Mouse (Mus musculus) neural tube, embryonic 11.5 days (tissue): ENCODE data around the gene Stambp. TPM values are rescaled to one million over a fixed set of nuclear protein-coding genes. Genes with fewer than 3 reads are reported as not detected.

ENCODE experiments used
- ATAC-seq: fragments of 200-750 bp; cut with Nextera tagmentation; 2 replicates; pipeline ENCODE4 v1.8.0; 2017; ENCODE audit warnings: moderate number of reproducible peaks, mild to moderate bottlenecking, moderate TSS enrichment, moderate library complexity; ENCODE audit not compliant: insufficient read depth, low FRiP score, low TSS enrichment
- DNase-seq: peaks from one replicate; pipeline ENCODE4 v3.0.0-alpha.2; 2015; ENCODE audit warnings: low spot score
- H3K27ac ChIP-seq: fragments of 300-500 bp; sonication (generic); 2 replicates; pipeline ENCODE4 v1.5.1; 2014; ENCODE audit warnings: low read depth, mild to moderate bottlenecking, low read length
- H3K27me3 ChIP-seq: fragments of 300-500 bp; sonication (generic); 2 replicates; pipeline ENCODE4 v1.6.1; 2014; ENCODE audit warnings: mild to moderate bottlenecking, low read length, mixed read lengths; ENCODE audit not compliant: control insufficient read depth, insufficient read depth
- H3K36me3 ChIP-seq: fragments of 300-500 bp; sonication (generic); 2 replicates; pipeline ENCODE4 v1.6.1; 2014; ENCODE audit warnings: mild to moderate bottlenecking, low read length, moderate library complexity, mixed read lengths; ENCODE audit not compliant: control insufficient read depth, insufficient read depth
- H3K4me1 ChIP-seq: fragments of 300-500 bp; sonication (generic); 2 replicates; pipeline ENCODE4 v1.6.1; 2014; ENCODE audit warnings: low read length, mixed read lengths; ENCODE audit not compliant: control insufficient read depth, insufficient read depth
- H3K4me2 ChIP-seq: fragments of 300-500 bp; sonication (generic); 2 replicates; pipeline ENCODE4 v1.6.1; 2014; ENCODE audit warnings: low read depth, mild to moderate bottlenecking, moderate library complexity
- H3K4me3 ChIP-seq: fragments of 300-500 bp; sonication (generic); 2 replicates; pipeline ENCODE4 v1.5.1; 2014; ENCODE audit warnings: low read depth, low read length
- H3K9ac ChIP-seq: fragments of 300-500 bp; sonication (generic); 2 replicates; pipeline ENCODE4 v1.6.1; 2014; ENCODE audit warnings: mild to moderate bottlenecking, low read length
- H3K9me3 ChIP-seq: fragments of 300-500 bp; sonication (generic); 2 replicates; pipeline ENCODE4 v1.6.1; 2016; ENCODE audit warnings: low read length; ENCODE audit not compliant: control insufficient read depth
- WGBS: fragments of 180-500 bp; shearing (Covaris S2); extraction: QIAGEN DNeasy Blood & Tissue Kit; methylation state at CpG from one replicate; pipeline ENCODE4 v1.1.7; 2014; 5-methylcytosine and 5-hydroxymethylcytosine counted together
- polyA plus RNA-seq: library from polyadenylated mRNA; unstranded; fragments of >200 nt; fragmentation: Nextera tagmentation; extraction: Ambion mirVana; gene quantifications from 2 replicates; pipeline ENCODE4 v1.2.1, GENCODE M21; 2014

The Stambp gene
- polyA plus RNA-seq, 1 experiment from 2014 or later = 27.9 TPM

DNA sequence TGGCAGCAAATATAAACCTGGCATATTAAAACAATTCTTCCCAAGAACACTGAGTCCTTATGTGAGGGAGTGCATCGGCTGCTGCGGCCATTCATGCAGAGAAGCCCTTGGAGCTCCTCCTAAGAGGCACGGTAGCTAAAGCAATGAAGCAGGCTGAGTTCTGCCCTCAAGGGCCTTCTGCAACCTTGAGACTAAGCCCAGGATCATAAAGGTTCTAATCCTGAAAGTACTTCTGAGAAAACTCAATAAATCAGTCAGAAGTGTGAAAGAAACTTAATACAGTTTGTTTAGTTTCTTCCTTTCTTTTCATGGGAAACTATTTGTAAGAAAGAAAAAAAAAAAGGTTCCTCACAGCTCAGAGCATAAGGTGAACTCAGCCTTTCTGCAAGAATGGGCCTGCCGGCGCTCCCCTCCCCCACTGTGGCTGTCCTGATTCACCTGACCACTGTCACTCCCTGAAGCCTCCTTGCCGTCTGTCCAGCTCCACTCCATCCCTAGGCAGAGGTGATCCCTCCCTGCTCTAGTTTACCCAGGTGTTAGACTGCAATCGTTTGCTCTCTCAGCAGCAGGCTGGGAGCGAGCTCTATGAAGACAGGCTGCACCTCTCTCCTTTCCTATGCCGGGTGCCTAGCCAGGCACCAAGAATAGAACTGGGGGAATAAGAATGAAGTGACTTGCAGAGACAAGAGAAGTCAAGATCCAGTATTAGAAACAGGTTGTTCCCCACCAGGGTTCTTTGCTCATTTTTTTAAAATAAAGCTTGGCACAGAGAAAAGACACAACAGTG, 70.8 kb downstream of the Stambp start:
- no peaks in the 10 kb centered on the region for H3K9me3 ChIP-seq
- no peaks in the 10 kb centered on the region; the same call in 1 of the 2 replicates for H3K36me3 ChIP-seq
- ATAC-seq (no peak), DNase-seq (no peak)
- H3K27ac ChIP-seq = no peak overlapping the region
- 67% methylated on average over 9 of the region's 9 CpGs for WGBS
- H3K4me3 ChIP-seq = no peak overlapping the region
- H3K27me3 ChIP-seq = no peaks in the 10 kb centered on the region
- H3K4me1 ChIP-seq = no peaks in the 10 kb centered on the region
- no peak overlapping the region for H3K9ac ChIP-seq
- H3K4me2 ChIP-seq = no peak overlapping the region

DNA sequence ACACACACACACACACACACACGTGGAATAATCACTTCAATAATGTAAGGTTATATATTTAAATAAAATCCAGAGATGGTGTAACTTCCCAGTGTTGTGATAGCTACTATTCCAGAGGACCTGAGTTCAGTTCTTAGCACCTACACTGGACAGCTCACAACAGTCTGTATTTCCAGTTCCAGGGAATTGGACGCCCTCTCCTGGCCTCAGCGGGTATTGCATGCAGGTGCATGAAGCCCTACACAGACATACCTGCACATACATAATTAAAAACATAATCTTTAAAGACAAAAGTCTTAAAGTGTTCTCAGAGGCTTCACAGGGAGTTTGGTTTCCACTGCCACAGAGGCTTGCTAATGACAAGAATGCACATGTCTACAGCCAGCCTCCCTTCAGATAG, 72.1 kb downstream of the Stambp start:
- no peak overlapping the region for H3K4me2 ChIP-seq
- H3K27me3 ChIP-seq = no peaks in the 10 kb centered on the region
- H3K4me3 ChIP-seq = no peak overlapping the region
- no peaks in the 10 kb centered on the region; the same call in 1 of the 2 replicates for H3K36me3 ChIP-seq
- no peak overlapping the region for H3K27ac ChIP-seq
- WGBS = 62% methylated on average over 3 of the region's 3 CpGs
- H3K4me1 ChIP-seq = no peaks in the 10 kb centered on the region
- H3K9ac ChIP-seq = no peak overlapping the region
- DNase-seq (no peak), ATAC-seq (no peak)
- no peaks in the 10 kb centered on the region for H3K9me3 ChIP-seq

DNA sequence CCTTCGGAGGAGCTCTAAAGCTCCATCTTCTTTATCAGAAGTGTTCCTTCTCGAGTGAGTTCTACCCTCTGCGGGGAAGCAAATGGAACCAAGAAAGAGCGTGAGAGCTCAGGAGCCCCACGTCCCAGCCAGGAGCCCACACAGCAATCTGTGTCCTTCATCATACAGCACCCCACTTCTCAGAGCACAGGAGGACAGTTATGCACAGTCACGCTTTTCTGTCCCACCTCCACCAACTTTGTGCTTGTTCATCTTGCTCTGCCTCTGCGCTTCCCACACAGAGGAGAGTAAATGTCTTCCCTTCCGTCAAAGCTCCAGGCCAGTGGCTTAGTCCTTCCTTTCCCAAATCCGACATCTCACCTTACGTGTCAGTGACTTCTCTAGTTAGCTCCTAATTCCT, 73.5 kb downstream of the Stambp start:
- Histone ChIP-seq H3K9ac (no peak overlapping the region), H3K4me2 (no peak overlapping the region), H3K36me3 (no peaks in the 10 kb centered on the region; the same call in 1 of the 2 replicates), H3K9me3 (no peaks in the 10 kb centered on the region), H3K4me1 (no peaks in the 10 kb centered on the region), H3K4me3 (no peak overlapping the region), H3K27me3 (no peaks in the 10 kb centered on the region), H3K27ac (no peak overlapping the region)
- ATAC-seq = no peak
- 94% methylated on average over 10 of the region's 10 CpGs for WGBS
- no peak for DNase-seq

DNA sequence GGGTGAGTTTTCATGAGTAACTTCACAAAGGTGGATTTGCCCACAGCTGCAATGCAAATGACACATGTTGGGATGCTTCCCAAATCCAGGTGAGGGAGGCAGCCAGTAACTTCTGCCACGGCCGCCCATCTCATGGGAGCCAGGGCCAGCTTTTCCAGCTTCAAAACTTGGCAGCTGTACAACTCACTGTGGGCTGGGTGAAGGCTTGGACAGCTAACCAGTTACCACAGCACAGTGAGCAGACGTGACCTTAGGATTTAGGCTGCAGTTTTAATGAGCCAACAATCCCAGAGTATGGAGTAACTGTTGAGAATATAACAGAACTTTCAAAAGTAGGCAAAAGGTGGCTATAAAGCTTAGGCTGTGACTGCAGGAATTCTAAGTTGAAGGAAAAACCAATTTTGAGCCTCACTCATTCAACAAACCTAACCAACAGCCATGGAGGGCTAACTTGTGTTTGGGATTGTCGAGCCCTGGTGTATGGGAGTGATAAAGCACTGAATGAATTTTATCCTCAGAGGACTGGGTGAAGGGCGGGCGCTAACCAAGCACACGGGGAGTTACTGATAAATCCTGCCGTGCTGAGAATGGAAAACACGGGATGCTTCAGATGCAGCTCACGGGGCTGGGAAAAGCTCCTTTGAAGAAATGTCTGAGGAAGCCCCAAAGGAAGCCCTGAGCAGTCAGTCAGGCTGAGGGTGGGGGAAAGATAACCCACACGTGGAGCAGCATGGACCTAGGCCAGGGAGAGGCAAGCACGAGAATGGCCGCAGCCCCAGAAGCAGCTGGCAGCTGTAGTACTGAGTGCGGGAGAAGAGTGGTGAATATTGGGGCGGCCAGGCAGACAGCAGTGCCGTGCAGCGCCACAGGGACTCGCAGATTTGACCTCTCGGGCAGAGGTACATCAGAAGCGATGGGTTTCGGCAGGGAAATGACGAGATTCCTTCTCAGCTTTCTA, 75.5 kb downstream of the Stambp start:
- H3K27ac ChIP-seq = no peak overlapping the region
- no peak for ATAC-seq

DNA sequence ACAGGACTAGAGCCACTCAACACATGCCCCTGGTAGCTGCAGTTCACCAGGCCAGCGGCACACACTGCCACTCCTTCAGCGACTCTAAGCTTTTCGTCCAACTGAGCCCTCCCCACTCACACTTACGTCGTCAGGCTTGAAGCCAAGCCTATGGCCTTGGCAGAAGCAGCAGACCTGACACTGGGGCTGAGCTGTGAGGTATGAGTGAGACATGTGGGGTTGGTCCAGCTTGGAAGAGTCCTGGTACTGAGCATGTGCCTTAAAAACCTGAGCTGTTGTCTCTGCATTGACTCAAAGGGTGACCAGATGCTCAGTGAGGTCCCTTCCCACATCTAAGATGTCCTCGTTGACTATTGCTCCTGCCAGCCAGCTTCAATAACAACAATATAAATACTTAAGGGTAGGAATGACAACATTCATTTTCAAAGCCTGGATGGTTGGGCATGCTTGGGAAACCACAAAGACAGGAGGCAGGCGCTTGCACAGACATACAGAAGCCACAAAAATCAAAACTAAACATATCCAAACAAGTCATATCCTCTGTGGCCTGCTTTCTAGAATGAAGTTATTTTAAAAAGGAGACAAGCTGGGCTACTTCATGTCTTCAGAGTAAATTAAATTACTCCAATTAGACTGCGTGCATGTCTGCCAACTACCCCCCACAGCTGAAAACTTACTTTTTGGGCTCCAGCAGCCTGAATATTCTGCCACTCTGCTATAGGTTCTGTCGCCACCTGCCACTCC, 76.3 kb downstream of the Stambp start:
- H3K36me3 ChIP-seq = no peaks in the 10 kb centered on the region; the same call in 1 of the 2 replicates
- H3K27me3 ChIP-seq = no peaks in the 10 kb centered on the region
- H3K4me2 ChIP-seq = no peak overlapping the region
- no peaks in the 10 kb centered on the region for H3K4me1 ChIP-seq
- no peak overlapping the region for H3K9ac ChIP-seq
- no peak for ATAC-seq
- 96% methylated on average over 9 of the region's 9 CpGs for WGBS
- DNase-seq = no peak
- H3K9me3 ChIP-seq = no peaks in the 10 kb centered on the region
- no peak overlapping the region for H3K4me3 ChIP-seq
- no peak overlapping the region for H3K27ac ChIP-seq

More for the DNA sequence above, 75.5 kb downstream of the Stambp start:
- Histone ChIP-seq H3K9me3 (no peaks in the 10 kb centered on the region), H3K4me3 (no peak overlapping the region), H3K36me3 (no peaks in the 10 kb centered on the region; the same call in 1 of the 2 replicates), H3K4me2 (no peak overlapping the region), H3K27me3 (no peaks in the 10 kb centered on the region), H3K4me1 (no peaks in the 10 kb centered on the region), H3K9ac (no peak overlapping the region)
- WGBS = 88% methylated on average over 22 of the region's 22 CpGs
- DNase-seq = no peak

Other genes starting within 250 kb of the Stambp start
- gene Mthfd2, start 246.8 kb downstream of the Stambp start, polyA plus RNA-seq = 43.1 and 45.7 TPM in 2 replicates
- 69.5 and 72.3 TPM in 2 replicates for gene Mob1a, start 246.7 kb downstream of the Stambp start, polyA plus RNA-seq
- 106 and 115 TPM in 2 replicates for gene Bola3, start 223.6 kb downstream of the Stambp start, polyA plus RNA-seq
- 47.3 and 48.8 TPM in 2 replicates for gene Tet3, start 113.6 kb downstream of the Stambp start, polyA plus RNA-seq
- gene Dguok, start 65.8 kb downstream of the Stambp start, polyA plus RNA-seq = 56.3 and 63.0 TPM in 2 replicates
- 0.66 and 1.8 TPM in 2 replicates for gene Actg2, start 36.5 kb downstream of the Stambp start, polyA plus RNA-seq
- not detected in 2 replicates for gene Clec4f, start 83.5 kb upstream of the Stambp start, polyA plus RNA-seq
- not detected in 2 replicates for gene Cd207, start 105.1 kb upstream of the Stambp start, polyA plus RNA-seq
- not detected in 2 replicates for gene Vax2, start 138.5 kb upstream of the Stambp start, polyA plus RNA-seq
- not detected in 2 replicates for gene Atp6v1b1, start 170.3 kb upstream of the Stambp start, polyA plus RNA-seq
- gene Ankrd53, start 189.9 kb upstream of the Stambp start, polyA plus RNA-seq = 0.26 TPM in 1 of 2 replicates, not detected in the other
- 56.7 and 57.7 TPM in 2 replicates for gene Tex261, start 203.1 kb upstream of the Stambp start, polyA plus RNA-seq
- 36.1 and 36.4 TPM in 2 replicates for gene Nagk, start 222.3 kb upstream of the Stambp start, polyA plus RNA-seq